Mouse (Mus musculus) cerebellum, adult 2 months (tissue): ENCODE measurements around the gene Gm40193. TPM values are rescaled to one million over a fixed set of nuclear protein-coding genes. Genes with fewer than 3 reads are reported as not detected.

Experiments used
- DNase-seq, 2 experiments: peaks; one replicate each; pipeline ENCODE4 v3.0.0; 2021
- H3K27ac ChIP-seq: fragments of 200-500 bp; 2 replicates; pipeline ENCODE4 v1.5.1; 2012; ENCODE audit warnings: low read length, control low read depth, inconsistent platforms; ENCODE audit not compliant: insufficient read depth
- H3K27me3 ChIP-seq: fragments of 200-500 bp; 2 replicates; pipeline ENCODE4 v1.6.1; 2012; ENCODE audit warnings: inconsistent platforms, mild to moderate bottlenecking, low read length, moderate library complexity; ENCODE audit not compliant: control insufficient read depth, insufficient read depth
- H3K4me1 ChIP-seq: fragments of 200-500 bp; 2 replicates; pipeline ENCODE4 v1.6.1; 2011; ENCODE audit warnings: low read length; ENCODE audit not compliant: control insufficient read depth, insufficient read depth
- H3K4me3 ChIP-seq: fragments of 200-500 bp; replicated peaks from 2 replicates; pipeline ENCODE3; 2011; ENCODE audit warnings: mild to moderate bottlenecking, low read depth, low read length, control low read depth; ENCODE audit not compliant: insufficient read depth
- CTCF ChIP-seq: fragments of 200-500 bp; IDR thresholded peaks from 2 replicates; pipeline ENCODE4 v1.5.1; 2011; ENCODE audit warnings: low read depth, mild to moderate bottlenecking, control low read depth, low read length, moderate library complexity, borderline replicate concordance; ENCODE audit not compliant: insufficient read depth
- POLR2A ChIP-seq: fragments of 200-500 bp; IDR thresholded peaks from 2 replicates; pipeline ENCODE4 v1.6.1; 2011; ENCODE audit warnings: low read length, control low read depth, borderline replicate concordance; ENCODE audit not compliant: insufficient read depth
- WGBS: fragments of 180-500 bp; shearing (Covaris S2); methylation state at CpG from one replicate; pipeline ENCODE4 v1.1.7; 2018; 5-methylcytosine and 5-hydroxymethylcytosine counted together
- polyA plus RNA-seq: library from polyadenylated mRNA; depleted of rRNA; stranded (reverse); fragments of >200 nt; gene quantifications from 2 replicates; pipeline ENCODE4 v1.2.3, GENCODE M21; 2012

Gm40193 gene
- polyA plus RNA-seq, 1 experiment: not detected

GRCm38 (mm10) chr11:70520178-70520769, 12.5 kb downstream of the Gm40193 start:
- no peaks in the 10 kb centered on the region for H3K27me3 ChIP-seq
- DNase-seq: peak; percentile 44 to 59
- peak overlapping the region; percentile 17 for H3K4me3 ChIP-seq
- H3K27ac ChIP-seq: peak overlapping the region; percentile 12; the same call in 1 of the 2 replicates
- 10% methylated on average over 41 of the region's 41 CpGs for whole genome bisulfite sequencing
- no peak for TF ChIP-seq CTCF
- TF ChIP-seq POLR2A: no peak
- peaks cover 3% of the 10 kb centered on the region; the same call in 1 of the 2 replicates for H3K4me1 ChIP-seq

GRCm38 (mm10) chr11:70518923-70519322, 13.8 kb downstream of the Gm40193 start, which contains the start of gene Gltpd2:
Gene Gltpd2 (plus strand): TSS chr11:70519196.
- no peak for DNase-seq
- Histone ChIP-seq H3K4me3 (no peak within 1 kb of the TSS), H3K4me1 (peaks cover 3% of the 10 kb centered on the region; the same call in 1 of the 2 replicates), H3K27me3 (no peaks in the 10 kb centered on the region), H3K27ac (no peak within 1 kb of the TSS)
- 88% methylated on average over 10 of the region's 10 CpGs for WGBS
- TF ChIP-seq POLR2A (no peak), CTCF (no peak)

GRCm38 (mm10) chr11:70518436-70518835, 14.3 kb downstream of the Gm40193 start:
- no peak for DNase-seq
- Histone ChIP-seq H3K4me3 (no peak overlapping the region), H3K27me3 (no peaks in the 10 kb centered on the region), H3K4me1 (peaks cover 3% of the 10 kb centered on the region; the same call in 1 of the 2 replicates), H3K27ac (no peak overlapping the region)
- 77% methylated on average over 1 of the region's 1 CpGs for WGBS
- no peak for TF ChIP-seq POLR2A
- TF ChIP-seq CTCF: no peak

GRCm38 (mm10) chr11:70516352-70516751, 16.4 kb downstream of the Gm40193 start:
- DNase-seq: peak in 1 of 2 experiments; percentile 24
- WGBS: 22% methylated on average over 2 of the region's 2 CpGs
- H3K4me1 ChIP-seq: peaks cover 3% of the 10 kb centered on the region; the same call in 1 of the 2 replicates
- no peak for TF ChIP-seq POLR2A
- peak; percentile 35; the same call in 1 of the 2 replicates for TF ChIP-seq CTCF
- H3K27ac ChIP-seq: no peak overlapping the region
- no peaks in the 10 kb centered on the region for H3K27me3 ChIP-seq
- no peak overlapping the region for H3K4me3 ChIP-seq

- Histone ChIP-seq H3K4me1 (no peaks in the 10 kb centered on the region), H3K4me3 (no peak within 1 kb of the TSS), H3K27ac (no peak within 1 kb of the TSS), H3K27me3 (no peaks in the 10 kb centered on the region)
- WGBS: 87% methylated on average over 7 of the region's 7 CpGs
- no peak for TF ChIP-seq CTCF
- no peak for TF ChIP-seq POLR2A
- no peak for DNase-seq
Measured at GRCm38 (mm10) chr11:70514288-70514687, 18.5 kb downstream of the Gm40193 start, which contains the start of gene Vmo1. Gene Vmo1 (minus strand): TSS chr11:70514616.

GRCm38 (mm10) chr11:70513520-70513919, 19.2 kb downstream of the Gm40193 start:
- Histone ChIP-seq H3K4me3 (no peak overlapping the region), H3K27ac (no peak overlapping the region), H3K4me1 (no peaks in the 10 kb centered on the region), H3K27me3 (no peaks in the 10 kb centered on the region)
- no peak for DNase-seq
- TF ChIP-seq CTCF: no peak
- no peak for TF ChIP-seq POLR2A
- 14% methylated on average over 11 of the region's 11 CpGs for WGBS

GRCm38 (mm10) chr11:70512709-70513342, 19.9 kb downstream of the Gm40193 start:
- H3K27me3 ChIP-seq: no peaks in the 10 kb centered on the region
- H3K4me1 ChIP-seq: no peaks in the 10 kb centered on the region
- TF ChIP-seq CTCF: no peak
- TF ChIP-seq POLR2A: no peak
- WGBS: 79% methylated on average over 7 of the region's 7 CpGs
- no peak for DNase-seq
- no peak overlapping the region for H3K27ac ChIP-seq
- no peak overlapping the region for H3K4me3 ChIP-seq

GRCm38 (mm10) chr11:70511825-70512224, 20.9 kb downstream of the Gm40193 start:
- no peak for DNase-seq
- no peak for TF ChIP-seq CTCF
- TF ChIP-seq POLR2A: no peak
- H3K27ac ChIP-seq: no peak overlapping the region
- WGBS: 87% methylated on average over 7 of the region's 7 CpGs
- H3K27me3 ChIP-seq: no peaks in the 10 kb centered on the region
- H3K4me3 ChIP-seq: no peak overlapping the region
- H3K4me1 ChIP-seq: no peaks in the 10 kb centered on the region
